35 mouse cellular contexts compared by ENCODE assay signal in genomic region chr3:87038500-87038899, GRCm38 (mm10).
"Had no signal": no experiment of that assay in that cellular context is flagged by ENCODE, and none has a peak within 500 bp of the region (broad histone marks: within the 10 kb centered on the region; RNA-seq: fewer than 3 reads in every experiment).

No protein-coding gene starts in this region.

- H3K9ac ChIP-seq: heart, embryonic 12.5 days; heart, embryonic 13.5 days; heart, embryonic 15.5 days; hindbrain, embryonic 12.5 days; hindbrain, embryonic 13.5 days; hindbrain, embryonic 15.5 days; intestine, embryonic 15.5 days; kidney, embryonic 15.5 days had no signal

- H3K4me1 ChIP-seq: heart, embryonic 15.5 days; hindbrain, embryonic 10.5 days; hindbrain, embryonic 12.5 days; hindbrain, embryonic 13.5 days; hindbrain, embryonic 15.5 days; intestine, embryonic 15.5 days; kidney, embryonic 15.5 days had no signal

- ATAC-seq: hindbrain, embryonic 16.5 days; hindbrain, postnatal 0 days; inflammation-experienced regulatory T-cells, adult 6 months; intestine, embryonic 15.5 days; intestine, embryonic 16.5 days; intestine, postnatal 0 days had no signal

- H3K27me3 ChIP-seq: heart, embryonic 13.5 days; heart, embryonic 15.5 days; hindbrain, embryonic 12.5 days; hindbrain, embryonic 13.5 days; hindbrain, embryonic 15.5 days; intestine, embryonic 15.5 days; kidney, embryonic 15.5 days had no signal

- H3K27ac ChIP-seq: heart, embryonic 10.5 days; heart, embryonic 13.5 days; heart, embryonic 15.5 days; hindbrain, embryonic 10.5 days; hindbrain, embryonic 12.5 days; hindbrain, embryonic 13.5 days; hindbrain, embryonic 15.5 days; hindbrain, postnatal 0 days; intestine, embryonic 15.5 days; kidney, embryonic 15.5 days; kidney, postnatal 0 days; layer of hippocampus, adult 2 months; left cerebral cortex, adult 2 months had no signal

- H3K4me3 ChIP-seq: heart, embryonic 10.5 days; heart, embryonic 12.5 days; heart, embryonic 13.5 days; heart, embryonic 15.5 days; hindbrain, embryonic 10.5 days; hindbrain, embryonic 12.5 days; hindbrain, embryonic 13.5 days; hindbrain, embryonic 15.5 days; intestine, embryonic 15.5 days; kidney, embryonic 15.5 days; layer of hippocampus, adult 2 months; left cerebral cortex, adult 2 months had no signal

- H3K4me2 ChIP-seq: heart, embryonic 11.5 days; heart, embryonic 12.5 days; heart, embryonic 13.5 days; heart, embryonic 15.5 days; hindbrain, embryonic 12.5 days; hindbrain, embryonic 13.5 days; hindbrain, embryonic 15.5 days; intestine, embryonic 15.5 days; kidney, embryonic 15.5 days had no signal

- H3K9me3 ChIP-seq: heart, embryonic 10.5 days; heart, embryonic 12.5 days; heart, embryonic 13.5 days; heart, embryonic 15.5 days; hindbrain, embryonic 10.5 days; hindbrain, embryonic 12.5 days; hindbrain, embryonic 13.5 days; hindbrain, embryonic 15.5 days; intestine, embryonic 15.5 days; kidney, embryonic 15.5 days had no signal

- DNase-seq: heart, postnatal 10 days; heart, postnatal 14 days; heart, postnatal 36 days; heart, postnatal 4 days; kidney, adult 11 months; kidney, adult 18-20 months; kidney, adult 2 months; kidney, adult 8-10 months; kidney, adult 9 months; kidney, postnatal 10 days; kidney, postnatal 14 days; kidney, postnatal 25 days; kidney, postnatal 36 days; kidney, postnatal 4 days; layer of hippocampus, adult 9-11 months; layer of hippocampus, postnatal 36 days had no signal

- H3K36me3 ChIP-seq: heart, embryonic 10.5 days; heart, embryonic 12.5 days; heart, embryonic 13.5 days; heart, embryonic 15.5 days; hindbrain, embryonic 10.5 days; hindbrain, embryonic 12.5 days; hindbrain, embryonic 13.5 days; hindbrain, embryonic 15.5 days; intestine, embryonic 15.5 days; kidney, embryonic 15.5 days had no signal
